Mouse (Mus musculus): ENCODE results near the gene Myh10. TPM values are rescaled to one million over a fixed set of nuclear protein-coding genes. Genes with fewer than 3 reads are reported as not detected.

Myh10 gene
- polyA plus RNA-seq, 1 experiment from 2014 or later = 175 TPM

- peak overlapping the region; percentile 81 for H3K4me2 ChIP-seq
- WGBS = under 1% methylated on average over 43 of the region's 43 CpGs
- peaks cover 18% of the 10 kb centered on the region for H3K4me1 ChIP-seq (replicated peaks)
- peak overlapping the region; percentile 97 for H3K9ac ChIP-seq (replicated peaks)
- H3K27ac ChIP-seq = peak overlapping the region; percentile 98
- H3K9me3 ChIP-seq = no peaks in the 10 kb centered on the region
- no peaks in the 10 kb centered on the region for H3K27me3 ChIP-seq
- ATAC-seq (ENCODE audit: insufficient number of reproducible peaks, insufficient read depth, low FRiP score, low TSS enrichment, low read depth) = no peak
- 0 out of 2 replicates have a peak, but pooled peaks cover 3% of the 10 kb centered on the region for H3K36me3 ChIP-seq
- peak overlapping the region; percentile 87 for H3K4me3 ChIP-seq (replicated peaks)
Observed at GRCm38 (mm10) chr11:68692693-68693446, 1.5 kb downstream of the Myh10 start.

DNA sequence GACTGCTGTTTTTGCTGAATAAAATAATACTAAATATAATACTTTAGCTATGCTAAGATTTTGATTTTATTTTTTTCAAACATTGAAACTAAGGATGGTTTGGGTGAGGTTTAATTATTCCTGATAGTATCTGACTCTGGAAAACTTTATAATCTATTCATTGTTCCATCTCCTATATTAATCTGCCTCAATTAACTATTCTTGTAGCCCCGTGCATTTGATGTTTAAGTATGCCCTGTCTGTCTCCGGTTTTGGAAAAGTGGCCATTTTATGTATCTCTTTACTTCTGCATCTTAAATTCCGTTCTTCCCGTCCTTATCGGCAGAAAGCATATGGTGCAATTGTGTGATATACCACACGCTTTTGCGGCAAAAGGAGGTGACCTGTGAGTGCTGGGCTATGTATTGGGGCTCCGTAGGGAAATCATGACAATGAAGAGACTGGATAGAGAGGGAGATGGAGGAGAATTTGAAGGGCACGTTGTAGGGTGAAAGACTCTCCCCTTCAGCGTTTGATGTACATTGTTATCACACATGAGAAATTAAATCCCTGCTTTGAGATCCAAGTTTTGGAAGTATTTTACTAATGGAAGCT is 2.2 kb downstream of the Myh10 start:
- H3K9me3 ChIP-seq = no peaks in the 10 kb centered on the region
- H3K27me3 ChIP-seq = no peaks in the 10 kb centered on the region
- 26% methylated on average over 10 of the region's 10 CpGs for WGBS
- peak overlapping the region; percentile 97 for H3K9ac ChIP-seq (replicated peaks)
- H3K4me1 ChIP-seq (replicated peaks) = peaks cover 24% of the 10 kb centered on the region
- H3K27ac ChIP-seq = 0 out of 2 replicates have a peak overlapping the region, but pooled peaks have one; percentile 35
- peaks cover 8% of the 10 kb centered on the region; the same call in 1 of the 2 replicates for H3K36me3 ChIP-seq
- H3K4me2 ChIP-seq = peak overlapping the region; percentile 81
- ATAC-seq (ENCODE audit: insufficient number of reproducible peaks, insufficient read depth, low FRiP score, low TSS enrichment, low read depth) = no peak
- peak overlapping the region; percentile 87 for H3K4me3 ChIP-seq (replicated peaks)

DNA sequence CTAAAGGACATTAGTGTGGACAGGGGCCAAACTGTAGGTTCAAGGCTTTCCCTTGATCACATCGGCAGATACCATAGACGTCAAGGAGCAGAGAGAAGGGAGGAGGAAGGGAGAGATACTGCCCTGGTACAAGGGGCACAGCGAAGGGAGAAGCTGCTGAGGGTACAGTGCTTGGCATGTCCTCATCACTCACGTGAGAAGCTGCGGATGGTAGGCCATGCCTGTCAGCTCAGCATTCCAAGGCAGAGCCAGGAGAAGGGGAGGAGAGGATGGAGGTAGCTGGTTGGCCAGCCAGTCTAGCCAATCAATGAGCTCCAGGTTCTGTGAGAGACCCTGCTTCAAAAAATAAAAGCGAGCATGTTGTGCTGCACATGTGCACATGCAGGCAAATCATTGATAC is 11.0 kb downstream of the Myh10 start:
- Histone ChIP-seq H3K4me3 (replicated peaks) (no peak overlapping the region), H3K36me3 (peaks cover 85% of the 10 kb centered on the region), H3K9me3 (peaks cover 8% of the 10 kb centered on the region), H3K4me1 (replicated peaks) (peaks cover 15% of the 10 kb centered on the region; the same call in 1 of the 2 replicates), H3K9ac (replicated peaks) (no peak overlapping the region), H3K27ac (no peak overlapping the region), H3K4me2 (no peak overlapping the region), H3K27me3 (no peaks in the 10 kb centered on the region)
- 93% methylated on average over 6 of the region's 6 CpGs for WGBS
- ATAC-seq (ENCODE audit: insufficient number of reproducible peaks, insufficient read depth, low FRiP score, low TSS enrichment, low read depth) = no peak

GRCm38 (mm10) chr11:68703360-68703759 is 12.0 kb downstream of the Myh10 start:
- Histone ChIP-seq H3K4me3 (replicated peaks) (no peak overlapping the region), H3K36me3 (peaks cover 84% of the 10 kb centered on the region), H3K9me3 (peaks cover 8% of the 10 kb centered on the region), H3K9ac (replicated peaks) (no peak overlapping the region), H3K4me1 (replicated peaks) (peaks cover 8% of the 10 kb centered on the region; the same call in 1 of the 2 replicates), H3K4me2 (no peak overlapping the region), H3K27ac (no peak overlapping the region), H3K27me3 (no peaks in the 10 kb centered on the region)
- no peak for ATAC-seq (ENCODE audit: insufficient number of reproducible peaks, insufficient read depth, low FRiP score, low TSS enrichment, low read depth)
- WGBS = 88% methylated on average over 1 of the region's 1 CpGs

GRCm38 (mm10) chr11:68704258-68704657 is 12.9 kb downstream of the Myh10 start:
- 98% methylated on average over 1 of the region's 1 CpGs for WGBS
- ATAC-seq (ENCODE audit: insufficient number of reproducible peaks, insufficient read depth, low FRiP score, low TSS enrichment, low read depth) = no peak
- no peak overlapping the region for H3K4me2 ChIP-seq
- H3K27ac ChIP-seq = no peak overlapping the region
- H3K9me3 ChIP-seq = peaks cover 8% of the 10 kb centered on the region
- no peak overlapping the region for H3K4me3 ChIP-seq (replicated peaks)
- H3K36me3 ChIP-seq = peaks cover 82% of the 10 kb centered on the region
- no peaks in the 10 kb centered on the region for H3K27me3 ChIP-seq
- no peak overlapping the region for H3K9ac ChIP-seq (replicated peaks)
- 0 out of 2 replicates have a peak, but pooled peaks cover 6% of the 10 kb centered on the region for H3K4me1 ChIP-seq (replicated peaks)

- no peak for ATAC-seq (ENCODE audit: insufficient number of reproducible peaks, insufficient read depth, low FRiP score, low TSS enrichment, low read depth)
- H3K4me2 ChIP-seq = no peak overlapping the region
- H3K27me3 ChIP-seq = no peaks in the 10 kb centered on the region
- H3K9ac ChIP-seq (replicated peaks) = no peak overlapping the region
- H3K4me3 ChIP-seq (replicated peaks) = no peak overlapping the region
- 98% methylated on average over 2 of the region's 2 CpGs for WGBS
- H3K27ac ChIP-seq = no peak overlapping the region
- peaks cover 11% of the 10 kb centered on the region; the same call in 1 of the 2 replicates for H3K4me1 ChIP-seq (replicated peaks)
- peaks cover 8% of the 10 kb centered on the region for H3K9me3 ChIP-seq
- peaks cover 76% of the 10 kb centered on the region for H3K36me3 ChIP-seq
Observed at GRCm38 (mm10) chr11:68704847-68705246, 13.5 kb downstream of the Myh10 start.

DNA sequence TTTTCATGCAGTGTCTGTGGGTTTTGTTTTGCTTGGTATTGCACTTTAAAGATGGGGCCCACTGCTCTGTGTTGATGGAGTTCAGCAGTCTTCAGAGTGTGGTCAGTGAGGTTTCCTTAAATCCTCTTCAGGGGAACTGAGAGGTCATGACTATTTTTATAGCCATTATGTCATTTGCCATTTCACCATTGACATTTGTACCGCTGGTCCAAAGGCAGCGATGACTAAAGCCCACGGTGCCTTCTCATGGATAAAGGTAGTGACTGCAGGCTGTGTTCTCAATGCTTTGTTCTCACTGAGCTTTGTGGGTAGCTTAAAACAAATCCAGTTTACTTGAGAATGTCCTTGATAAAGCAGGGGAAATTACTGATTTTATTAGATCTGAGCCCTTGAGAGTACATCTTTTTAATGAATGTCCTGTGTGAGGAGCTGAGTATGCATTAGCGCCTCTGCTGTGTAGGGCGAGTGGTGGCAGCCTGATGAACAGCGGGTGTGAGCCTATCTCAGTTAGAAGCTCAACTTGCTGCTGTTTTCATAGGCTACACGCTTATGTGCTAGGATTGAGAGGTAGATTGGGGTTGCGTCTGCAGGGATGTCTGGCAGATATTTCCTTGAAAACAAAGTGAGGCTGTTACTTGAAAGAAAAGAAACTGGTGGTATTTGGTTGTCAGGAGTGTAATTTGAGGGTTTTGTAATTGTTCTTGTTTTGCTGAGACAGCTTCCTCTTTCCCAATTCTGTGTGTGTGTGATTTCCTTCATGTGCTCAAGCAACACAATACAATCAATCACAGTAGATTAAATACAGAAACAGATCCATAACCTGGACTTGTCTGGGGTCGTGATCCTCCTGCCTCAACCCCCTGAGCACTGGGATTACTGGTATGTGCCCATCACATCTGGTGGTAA is 15.4 kb downstream of the Myh10 start:
- Histone ChIP-seq H3K4me1 (replicated peaks) (peaks cover 16% of the 10 kb centered on the region; the same call in 1 of the 2 replicates), H3K4me3 (replicated peaks) (no peak overlapping the region), H3K4me2 (no peak overlapping the region), H3K9me3 (no peaks in the 10 kb centered on the region), H3K27ac (no peak overlapping the region), H3K36me3 (peaks cover 61% of the 10 kb centered on the region), H3K27me3 (no peaks in the 10 kb centered on the region), H3K9ac (replicated peaks) (no peak overlapping the region)
- 81% methylated on average over 9 of the region's 9 CpGs for WGBS
- ATAC-seq (ENCODE audit: insufficient number of reproducible peaks, insufficient read depth, low FRiP score, low TSS enrichment, low read depth) = no peak

DNA sequence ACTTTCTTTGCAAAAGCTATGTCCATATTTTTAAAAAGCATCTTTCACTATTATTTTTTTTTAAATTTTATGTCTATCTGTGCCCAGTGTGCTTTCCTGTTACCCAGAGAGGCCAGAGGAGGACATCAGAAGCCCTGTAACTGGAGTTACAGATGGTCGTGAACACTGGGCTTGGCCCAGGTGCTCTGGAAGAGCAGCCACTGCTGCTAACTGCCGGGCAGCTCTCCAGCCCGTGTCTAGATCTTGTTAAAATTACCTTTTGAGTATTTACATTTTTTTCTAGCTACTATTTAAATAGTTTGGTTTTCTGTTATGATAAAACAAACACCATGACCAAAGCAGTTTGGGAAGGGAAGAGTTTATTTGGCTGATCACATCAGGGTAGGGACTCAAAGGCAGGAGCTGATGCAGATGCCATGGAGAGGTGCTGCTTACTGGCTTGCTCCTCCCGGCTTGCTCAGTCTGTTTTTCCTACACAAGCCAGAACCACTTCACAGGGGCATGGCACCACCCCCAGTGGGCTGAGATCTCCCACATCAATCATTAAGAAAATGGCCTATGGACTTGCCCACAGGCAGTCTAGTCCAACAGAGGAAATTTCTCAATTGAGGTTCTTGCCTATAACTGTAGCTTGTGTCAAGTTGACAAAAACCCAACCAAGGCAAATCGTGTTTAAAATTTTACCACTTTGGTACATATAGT is 16.7 kb downstream of the Myh10 start:
- 73% methylated on average over 5 of the region's 5 CpGs for WGBS
- no peak overlapping the region for H3K27ac ChIP-seq
- H3K4me2 ChIP-seq = no peak overlapping the region
- no peaks in the 10 kb centered on the region for H3K27me3 ChIP-seq
- peaks cover 56% of the 10 kb centered on the region for H3K36me3 ChIP-seq
- H3K4me1 ChIP-seq (replicated peaks) = peaks cover 22% of the 10 kb centered on the region
- H3K9me3 ChIP-seq = no peaks in the 10 kb centered on the region
- H3K4me3 ChIP-seq (replicated peaks) = no peak overlapping the region
- ATAC-seq (ENCODE audit: insufficient number of reproducible peaks, insufficient read depth, low FRiP score, low TSS enrichment, low read depth) = no peak
- H3K9ac ChIP-seq (replicated peaks) = no peak overlapping the region

DNA sequence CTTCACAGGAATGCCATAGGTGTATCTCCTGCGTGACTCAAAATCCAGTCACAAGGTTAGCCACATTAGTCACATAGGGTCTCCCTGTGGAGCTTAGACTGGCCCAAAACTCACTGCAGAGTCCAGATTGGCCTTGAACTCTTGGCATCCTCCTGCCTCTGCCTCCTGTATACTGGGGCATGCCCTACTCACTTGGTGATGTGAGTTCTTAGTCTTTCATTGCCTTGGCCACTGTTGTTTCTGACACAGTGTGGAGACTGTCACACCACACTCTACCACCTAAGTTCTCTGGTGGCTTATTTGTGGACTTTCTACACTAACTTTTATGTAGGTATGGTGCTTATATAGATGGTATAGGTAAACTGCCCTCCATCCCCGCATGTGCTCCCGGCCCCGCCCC is 24.8 kb downstream of the Myh10 start:
- peaks cover 48% of the 10 kb centered on the region for H3K36me3 ChIP-seq
- ATAC-seq (ENCODE audit: insufficient number of reproducible peaks, insufficient read depth, low FRiP score, low TSS enrichment, low read depth) = no peak
- WGBS = 88% methylated on average over 4 of the region's 4 CpGs
- H3K4me1 ChIP-seq (replicated peaks) = peaks cover 34% of the 10 kb centered on the region
- no peaks in the 10 kb centered on the region for H3K9me3 ChIP-seq
- no peaks in the 10 kb centered on the region for H3K27me3 ChIP-seq
- H3K4me2 ChIP-seq = no peak overlapping the region; the same call in 1 of the 2 replicates
- H3K9ac ChIP-seq (replicated peaks) = no peak overlapping the region
- no peak overlapping the region for H3K4me3 ChIP-seq (replicated peaks)
- H3K27ac ChIP-seq = 0 out of 2 replicates have a peak overlapping the region, but pooled peaks have one; percentile 79

DNA sequence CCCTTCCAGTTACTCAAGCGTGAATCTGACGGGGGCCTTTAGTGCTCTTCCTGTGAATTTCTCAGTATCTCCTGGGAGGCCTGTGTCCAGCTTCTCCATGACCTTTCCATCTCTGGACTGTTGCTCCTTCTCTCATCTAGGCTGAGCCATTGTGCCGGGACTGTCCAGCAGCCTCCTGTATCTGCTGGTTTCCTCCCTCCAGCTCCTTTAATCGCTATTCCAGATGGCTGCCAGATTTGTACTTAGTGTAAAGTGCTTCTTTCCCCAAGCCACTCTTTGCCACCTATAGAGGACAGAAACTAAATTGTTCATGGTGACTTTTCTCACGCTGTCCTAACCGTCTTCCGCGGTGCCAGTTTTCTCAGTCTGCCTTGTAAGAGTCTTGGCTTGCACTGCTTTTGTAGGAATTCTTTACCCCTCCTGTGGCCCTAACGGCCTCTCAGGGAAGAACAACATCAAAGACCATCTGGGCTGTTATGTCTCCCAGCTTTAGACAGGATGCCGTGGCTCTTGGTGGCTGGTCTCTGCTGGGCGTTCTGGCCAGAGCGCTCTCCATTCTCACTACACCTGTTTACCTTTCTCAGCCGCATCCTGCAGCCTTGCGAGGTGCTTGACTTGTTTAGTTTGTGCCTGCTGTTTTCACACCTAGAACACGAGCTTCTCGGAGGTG is 25.9 kb downstream of the Myh10 start:
- no peaks in the 10 kb centered on the region for H3K9me3 ChIP-seq
- ATAC-seq (ENCODE audit: insufficient number of reproducible peaks, insufficient read depth, low FRiP score, low TSS enrichment, low read depth) = no peak
- H3K4me1 ChIP-seq (replicated peaks) = peaks cover 33% of the 10 kb centered on the region
- peak overlapping the region; percentile 0; the same call in 1 of the 2 replicates for H3K9ac ChIP-seq (replicated peaks)
- H3K27me3 ChIP-seq = no peaks in the 10 kb centered on the region
- peaks cover 57% of the 10 kb centered on the region for H3K36me3 ChIP-seq
- 51% methylated on average over 16 of the region's 16 CpGs for WGBS
- peak overlapping the region; percentile 79 for H3K27ac ChIP-seq
- H3K4me3 ChIP-seq (replicated peaks) = no peak overlapping the region
- H3K4me2 ChIP-seq = no peak overlapping the region
